Mouse (Mus musculus) bone marrow macrophage, adult 2 months (primary cell): ENCODE measurements at regions not wholly inside any gene's neighbourhood (a gene's known extent, or its start where the extent isn't known, plus 50 kb on each side); places are given as distances from the start of the nearest gene placed in this dataset.

Experiments used
- CTCF ChIP-seq: IDR thresholded peaks from 2 replicates; pipeline ENCODE4 v1.5.1; 2012; ENCODE audit warnings: low read depth, mild to moderate bottlenecking, low read length, moderate library complexity
- POLR2A ChIP-seq: IDR thresholded peaks from 2 replicates; pipeline ENCODE4 v1.6.1; 2012; ENCODE audit warnings: mild to moderate bottlenecking, low read depth, low read length, borderline replicate concordance

- TF ChIP-seq CTCF (no peak), POLR2A (no peak)
Observed at GRCm38 (mm10) chr10:126646587-126646986, 254.6 kb downstream of the Atp23 start.
